Mouse (Mus musculus) forebrain, embryonic 14.5 days (tissue): ENCODE data around the gene Zswim1. TPM values are rescaled to one million over a fixed set of nuclear protein-coding genes. Genes with fewer than 3 reads are reported as not detected.
A peak's percentile ranks its signal among the peaks of the same experiment; 100 is the strongest.

ENCODE experiments used
- ATAC-seq: fragments of 200-750 bp; cut with Nextera tagmentation; 2 replicates; pipeline ENCODE4 v1.8.0; 2017; ENCODE audit warnings: mild to moderate bottlenecking, moderate library complexity
- DNase-seq: peaks from one replicate; pipeline ENCODE4 v3.0.0-alpha.2; 2015; ENCODE audit warnings: low spot score
- H3K27ac ChIP-seq: fragments of 300-500 bp; sonication (generic); 2 replicates; pipeline ENCODE4 v1.5.1; 2014; ENCODE audit warnings: low read depth, mild to moderate bottlenecking, control low read depth, low read length, moderate library complexity
- H3K27me3 ChIP-seq: fragments of 300-500 bp; sonication (generic); replicated peaks from 2 replicates; pipeline ENCODE4 v1.6.1; 2014; ENCODE audit warnings: low read length, control low read depth, mixed read lengths; ENCODE audit not compliant: control insufficient read depth, insufficient read depth
- H3K36me3 ChIP-seq: fragments of 300-500 bp; sonication (generic); 2 replicates; pipeline ENCODE4 v1.6.1; 2014; ENCODE audit warnings: low read length, control low read depth; ENCODE audit not compliant: control insufficient read depth, insufficient read depth
- H3K4me1 ChIP-seq: fragments of 300-500 bp; sonication (generic); 2 replicates; pipeline ENCODE4 v1.6.1; 2014; ENCODE audit warnings: antibody characterized with exemption, low read length, control low read depth; ENCODE audit not compliant: control insufficient read depth, insufficient read depth
- H3K4me2 ChIP-seq: fragments of 300-500 bp; sonication (generic); 2 replicates; pipeline ENCODE4 v1.6.1; 2014; ENCODE audit warnings: mild to moderate bottlenecking, control low read depth, low read length
- H3K4me3 ChIP-seq: fragments of 300-500 bp; sonication (generic); 2 replicates; pipeline ENCODE4 v1.5.1; 2014; ENCODE audit warnings: low read depth, low read length, control low read depth
- H3K9ac ChIP-seq: fragments of 300-500 bp; sonication (generic); 2 replicates; pipeline ENCODE4 v1.6.1; 2014; ENCODE audit warnings: mild to moderate bottlenecking, low read length, control low read depth, moderate library complexity
- H3K9me3 ChIP-seq: fragments of 300-500 bp; sonication (generic); replicated peaks from 2 replicates; pipeline ENCODE4 v1.6.1; 2016; ENCODE audit warnings: low read length, control low read depth, mixed read lengths; ENCODE audit not compliant: control insufficient read depth
- WGBS: fragments of 180-500 bp; shearing (Covaris S2); extraction: QIAGEN DNeasy Blood & Tissue Kit; methylation state at CpG from one replicate; pipeline ENCODE4 v1.1.7; 2014; 5-methylcytosine and 5-hydroxymethylcytosine counted together
- polyA plus RNA-seq: library from polyadenylated mRNA; unstranded; fragments of >200 nt; fragmentation: Nextera tagmentation; extraction: Ambion mirVana; gene quantifications from 2 replicates; pipeline ENCODE4 v1.2.1, GENCODE M21; 2014

The Zswim1 gene
- polyA plus RNA-seq, 1 experiment from 2014 or later, result 19.5 TPM

DNA sequence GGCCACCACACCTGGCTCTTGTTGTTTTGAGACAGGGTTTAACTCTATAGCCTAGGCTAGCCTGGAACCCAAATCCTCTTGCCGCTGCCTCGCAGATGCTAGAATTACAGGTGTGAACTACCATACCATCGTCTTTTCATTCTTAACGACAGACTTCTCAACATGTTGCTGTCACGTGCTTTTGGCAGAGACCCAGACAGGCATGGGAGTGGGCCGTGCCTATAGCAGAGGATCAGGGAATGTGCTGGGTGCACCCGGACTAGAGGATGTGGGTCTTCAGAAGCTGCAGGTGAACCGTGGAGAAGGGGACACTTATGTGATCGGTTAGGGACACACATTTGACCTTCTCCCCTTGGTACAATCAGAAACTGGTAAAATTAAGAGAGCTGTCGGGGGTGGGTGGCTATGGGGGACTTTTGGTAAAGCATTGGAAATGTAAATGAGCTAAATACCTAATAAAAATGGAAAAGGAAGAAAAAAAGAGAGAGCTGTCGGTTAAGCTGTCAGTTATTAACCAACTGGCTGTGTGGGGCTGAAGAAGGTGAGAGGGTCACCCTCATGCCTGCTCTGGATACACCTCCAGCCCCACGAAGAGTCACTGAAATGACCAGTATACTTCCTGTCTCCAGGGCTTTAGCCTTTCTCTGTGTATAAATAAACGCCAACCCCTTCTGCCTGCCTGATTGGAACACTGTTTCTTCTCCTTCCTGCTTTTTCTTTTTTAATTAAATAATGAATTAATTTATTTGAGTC lies 22.1 kb upstream of the Zswim1 start:
- peaks cover 5% of the 10 kb centered on the region; the same call in 1 of the 2 replicates for H3K4me1 ChIP-seq
- no peak overlapping the region for H3K27ac ChIP-seq
- H3K9ac ChIP-seq, result no peak overlapping the region
- H3K27me3 ChIP-seq, result no peaks in the 10 kb centered on the region
- no peak for DNase-seq
- no peak overlapping the region for H3K4me3 ChIP-seq
- H3K36me3 ChIP-seq, result peaks cover 43% of the 10 kb centered on the region
- ATAC-seq, result no peak
- H3K4me2 ChIP-seq, result no peak overlapping the region
- WGBS, result 90% methylated on average over 13 of the region's 13 CpGs
- no peaks in the 10 kb centered on the region for H3K9me3 ChIP-seq

DNA sequence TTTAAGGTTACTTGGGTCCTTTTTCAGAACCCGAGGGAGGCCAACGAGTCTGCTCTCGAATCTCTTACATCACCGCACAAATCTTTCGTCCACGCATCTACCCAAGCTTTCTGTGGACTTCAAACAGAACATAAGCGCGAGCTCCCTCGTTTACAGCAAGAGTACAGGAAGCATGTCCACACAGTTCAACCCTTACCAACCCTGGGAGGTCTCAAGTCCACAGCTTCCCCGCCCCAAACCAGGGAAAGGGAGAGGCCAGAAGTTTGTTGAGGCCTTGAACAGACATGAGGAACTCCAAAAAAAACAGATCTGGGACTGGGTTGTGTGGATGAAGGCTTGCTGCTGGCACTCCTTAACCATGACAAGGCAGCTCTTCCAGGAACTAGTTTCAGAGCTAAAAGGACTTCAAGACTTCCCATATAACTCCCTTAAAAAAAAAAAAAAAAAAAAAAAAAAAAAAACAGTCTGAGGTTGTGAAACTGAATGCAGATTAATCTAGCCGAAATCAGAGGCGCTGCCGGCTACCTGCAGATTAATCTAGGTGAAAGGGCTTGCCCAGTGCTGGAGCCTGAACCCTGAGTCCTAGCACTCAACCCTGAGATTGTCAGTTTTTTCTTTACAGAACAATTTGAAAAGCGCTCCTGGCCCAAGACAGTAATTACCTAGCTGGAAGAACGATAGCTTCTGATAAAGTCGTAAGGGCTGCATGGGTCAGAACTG lies 19.1 kb upstream of the Zswim1 start:
- 91% methylated on average over 16 of the region's 16 CpGs for WGBS
- Histone ChIP-seq H3K9ac (peak overlapping the region; percentile 78), H3K36me3 (0 out of 2 replicates have a peak, but pooled peaks cover 16% of the 10 kb centered on the region), H3K4me2 (peak overlapping the region; percentile 62), H3K4me1 (peaks cover 8% of the 10 kb centered on the region; the same call in 1 of the 2 replicates), H3K4me3 (peak overlapping the region; percentile 77; the same call in 1 of the 2 replicates), H3K9me3 (no peaks in the 10 kb centered on the region), H3K27me3 (no peaks in the 10 kb centered on the region), H3K27ac (no peak overlapping the region)
- DNase-seq (no peak), ATAC-seq (no peak)

DNA sequence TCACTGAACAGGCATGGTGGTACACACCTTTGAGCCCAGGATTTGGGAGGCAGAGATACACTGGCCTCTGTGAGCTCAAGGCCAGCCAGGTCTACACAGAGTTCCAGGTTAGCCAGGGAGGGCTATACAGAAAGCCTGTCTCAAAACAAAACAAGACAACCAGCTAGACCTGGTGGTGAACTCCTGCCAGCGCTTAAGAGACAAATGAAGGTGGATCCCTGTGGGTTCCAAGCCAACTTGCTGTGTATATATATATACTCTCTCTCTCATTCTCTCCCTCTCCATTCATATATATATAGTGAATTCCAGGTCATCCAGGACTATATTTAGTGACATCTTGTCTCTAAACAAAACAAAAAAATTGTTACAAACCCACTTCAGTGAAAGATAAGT lies 18.6 kb upstream of the Zswim1 start:
- WGBS, result 55% methylated on average over 1 of the region's 1 CpGs
- Histone ChIP-seq H3K9me3 (no peaks in the 10 kb centered on the region), H3K4me1 (peaks cover 8% of the 10 kb centered on the region; the same call in 1 of the 2 replicates), H3K4me3 (peak overlapping the region; percentile 77), H3K27me3 (no peaks in the 10 kb centered on the region), H3K9ac (peak overlapping the region; percentile 78), H3K36me3 (peaks cover 19% of the 10 kb centered on the region; the same call in 1 of the 2 replicates), H3K4me2 (peak overlapping the region; percentile 62), H3K27ac (no peak overlapping the region)
- DNase-seq (no peak), ATAC-seq (no peak)

DNA sequence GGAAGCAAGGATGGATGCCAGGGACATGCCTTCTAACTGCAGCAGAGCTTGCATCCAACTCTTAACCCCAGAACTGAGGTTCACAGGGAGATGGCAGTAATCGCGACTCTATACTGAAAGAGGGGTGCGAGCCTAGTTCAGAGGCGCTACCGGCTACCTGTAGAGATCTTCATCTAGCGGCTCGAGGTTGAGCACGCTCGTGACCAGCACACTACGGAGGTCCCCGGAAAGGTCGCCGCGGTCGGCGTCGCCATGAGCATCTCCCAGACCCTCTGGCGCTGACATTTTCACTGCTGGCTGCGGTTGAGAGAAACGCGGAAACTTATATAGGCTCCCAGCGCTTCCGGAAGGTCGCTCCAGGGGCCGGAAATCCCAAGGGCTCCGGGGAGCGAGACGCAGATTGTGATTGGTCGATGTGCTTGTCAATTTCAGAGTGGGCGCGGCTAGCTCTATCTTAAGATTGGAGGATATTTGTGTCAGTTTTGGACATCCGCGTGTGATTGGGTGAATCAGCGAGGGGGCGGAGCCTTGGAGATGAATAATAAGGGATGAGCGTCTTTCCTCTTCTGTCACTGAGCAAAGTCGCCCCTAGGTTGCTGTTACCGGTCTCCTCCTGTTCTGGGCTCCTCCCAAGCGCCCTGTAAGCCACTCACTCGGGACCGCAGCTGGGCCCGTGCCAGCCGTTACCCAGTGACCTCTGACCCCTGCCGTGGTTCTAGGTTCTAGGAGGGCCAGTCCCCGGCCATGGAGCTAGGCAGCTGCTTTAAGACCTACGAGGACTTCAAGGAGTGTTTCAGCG lies 17.8 kb upstream of the Zswim1 start, which contains the start of the genes Acot8 and Zswim3:
Gene Acot8, minus strand, starts transcription at position 350 of the 799 bp plus-strand sequence.
Gene Zswim3, plus strand, starts transcription at position 566 of the 799 bp plus-strand sequence.
- Histone ChIP-seq H3K27me3 (no peaks in the 10 kb centered on the region), H3K27ac (peak within 1 kb of the TSS; percentile 74), H3K9ac (peak within 1 kb of the TSS; percentile 78), H3K4me2 (peak within 1 kb of the TSS; percentile 85), H3K36me3 (peaks cover 16% of the 10 kb centered on the region; the same call in 1 of the 2 replicates), H3K9me3 (no peaks in the 10 kb centered on the region), H3K4me3 (peak within 1 kb of the TSS; percentile 77), H3K4me1 (peaks cover 8% of the 10 kb centered on the region; the same call in 1 of the 2 replicates)
- peak; percentile 99 for DNase-seq
- whole genome bisulfite sequencing, result under 1% methylated on average over 47 of the region's 47 CpGs
- ATAC-seq, result peak; percentile 98

DNA sequence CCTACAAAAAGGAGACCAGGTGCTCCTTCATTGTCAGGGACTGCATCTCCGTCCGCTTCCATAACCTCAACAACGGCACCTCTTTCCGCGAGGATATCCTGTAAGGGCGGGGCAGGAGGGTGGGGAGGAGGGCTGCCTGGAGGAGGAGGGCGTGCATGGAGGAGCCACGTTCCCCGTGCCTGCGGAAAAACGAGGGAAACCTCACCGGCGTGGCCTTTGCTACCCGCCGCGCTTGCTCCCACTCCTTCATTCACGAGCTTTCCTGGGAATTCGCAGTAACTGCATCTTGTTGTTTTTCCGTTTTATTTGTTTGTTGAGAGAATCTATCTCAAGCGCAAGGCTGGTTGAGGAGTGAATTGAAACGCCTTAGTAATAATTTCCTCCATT lies 17.2 kb upstream of the Zswim1 start:
- H3K36me3 ChIP-seq, result peaks cover 11% of the 10 kb centered on the region; the same call in 1 of the 2 replicates
- H3K4me2 ChIP-seq, result peak overlapping the region; percentile 85
- peak overlapping the region; percentile 77 for H3K4me3 ChIP-seq
- H3K27me3 ChIP-seq, result no peaks in the 10 kb centered on the region
- no peaks in the 10 kb centered on the region for H3K9me3 ChIP-seq
- H3K9ac ChIP-seq, result peak overlapping the region; percentile 77
- H3K4me1 ChIP-seq, result peaks cover 8% of the 10 kb centered on the region; the same call in 1 of the 2 replicates
- 1% methylated on average over 21 of the region's 21 CpGs for WGBS
- H3K27ac ChIP-seq, result peak overlapping the region; percentile 74
- DNase-seq (no peak), ATAC-seq (peak; percentile 63; the same call in 1 of the 2 replicates)

DNA sequence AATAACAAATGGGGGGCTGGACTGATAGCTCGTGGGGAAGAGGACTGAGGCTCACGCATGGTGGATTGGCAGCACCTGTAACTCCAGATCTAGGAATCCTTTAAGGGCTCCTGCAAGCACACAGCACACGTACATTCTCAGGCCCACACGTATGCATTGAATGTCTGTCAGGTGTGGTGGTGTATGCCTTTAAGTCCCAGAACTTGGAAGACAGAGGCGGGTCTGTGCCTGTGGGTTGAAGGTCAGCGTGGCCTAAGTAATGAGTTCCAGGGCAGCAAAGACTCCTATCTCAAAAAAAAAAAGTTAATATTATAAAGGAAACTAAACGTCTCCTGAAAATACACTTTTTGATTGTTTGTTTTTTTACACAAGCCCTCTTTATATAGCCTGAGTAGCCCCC lies 15.9 kb upstream of the Zswim1 start:
- ATAC-seq (no peak), DNase-seq (no peak)
- H3K27ac ChIP-seq, result no peak overlapping the region
- no peaks in the 10 kb centered on the region for H3K9me3 ChIP-seq
- no peaks in the 10 kb centered on the region for H3K27me3 ChIP-seq
- peaks cover 8% of the 10 kb centered on the region; the same call in 1 of the 2 replicates for H3K4me1 ChIP-seq
- 0 out of 2 replicates have a peak overlapping the region, but pooled peaks have one; percentile 85 for H3K4me2 ChIP-seq
- 86% methylated on average over 7 of the region's 7 CpGs for WGBS
- no peak overlapping the region for H3K4me3 ChIP-seq
- peaks cover 5% of the 10 kb centered on the region; the same call in 1 of the 2 replicates for H3K36me3 ChIP-seq
- peak overlapping the region; percentile 13; the same call in 1 of the 2 replicates for H3K9ac ChIP-seq

DNA sequence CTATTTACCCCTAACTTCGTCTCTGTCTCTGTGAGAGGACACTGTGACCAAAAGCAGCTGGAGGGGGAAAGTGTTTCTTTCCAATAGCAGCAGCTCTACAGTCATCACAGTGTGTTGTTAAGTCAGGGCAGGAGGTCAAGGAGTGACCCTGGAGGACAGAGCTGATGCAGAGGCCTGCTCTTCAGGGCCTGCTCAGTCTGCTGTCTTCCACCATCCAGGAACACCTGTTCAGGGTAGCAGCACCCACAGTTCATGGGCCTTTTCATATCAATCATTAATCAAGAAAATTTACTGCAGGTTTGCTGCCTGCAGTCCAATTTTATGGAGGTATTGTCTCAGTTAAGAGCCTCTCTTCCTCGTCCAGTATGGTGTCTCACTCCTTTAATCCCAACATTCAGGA lies 8.9 kb upstream of the Zswim1 start:
- no peaks in the 10 kb centered on the region for H3K4me1 ChIP-seq
- no peak overlapping the region for H3K4me3 ChIP-seq
- ATAC-seq (no peak), DNase-seq (no peak)
- H3K27me3 ChIP-seq, result no peaks in the 10 kb centered on the region
- H3K27ac ChIP-seq, result no peak overlapping the region
- H3K9me3 ChIP-seq, result no peaks in the 10 kb centered on the region
- H3K9ac ChIP-seq, result no peak overlapping the region
- H3K36me3 ChIP-seq, result peaks cover 15% of the 10 kb centered on the region; the same call in 1 of the 2 replicates
- no peak overlapping the region for H3K4me2 ChIP-seq
- WGBS, result 69% methylated on average over 2 of the region's 2 CpGs

DNA sequence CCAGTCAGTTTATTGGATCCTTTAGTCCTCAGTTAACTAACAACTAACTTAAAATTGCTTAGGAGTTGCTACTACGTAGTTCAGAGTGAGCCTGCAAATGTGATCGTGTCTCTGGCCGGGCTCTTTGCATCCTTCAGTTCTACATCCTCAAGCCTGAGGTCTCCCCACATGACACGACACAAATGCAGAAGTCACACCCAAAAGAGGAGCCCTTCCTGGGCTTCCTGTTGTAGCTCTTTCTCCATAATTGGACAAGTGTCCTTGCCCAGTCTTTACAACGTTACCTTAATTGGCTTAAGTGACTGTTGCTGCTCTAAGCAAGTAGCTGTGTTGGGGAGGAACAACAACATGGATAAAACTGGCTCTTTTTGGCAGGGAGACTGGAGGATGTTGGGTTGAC lies 7.1 kb upstream of the Zswim1 start:
- Histone ChIP-seq H3K9me3 (no peaks in the 10 kb centered on the region), H3K4me1 (no peaks in the 10 kb centered on the region), H3K4me2 (no peak overlapping the region), H3K4me3 (no peak overlapping the region), H3K27ac (no peak overlapping the region), H3K9ac (no peak overlapping the region), H3K27me3 (no peaks in the 10 kb centered on the region), H3K36me3 (peaks cover 17% of the 10 kb centered on the region)
- DNase-seq (no peak), ATAC-seq (no peak)
- WGBS, result 91% methylated on average over 5 of the region's 5 CpGs
